Mouse (Mus musculus): ENCODE measurements around the gene Tmem232.
"Not testable (repeated sequence)": the region's sequence is repeated elsewhere in the genome, so short reads cannot be mapped to it uniquely, and the experiment has no call there.

Gene Tmem232

GRCm38 (mm10) chr17:65557212-65557611, 16.6 kb upstream of the Tmem232 start:
- DNase-seq (ENCODE audit: low read depth, low spot score), result no peak
- H3K27me3 ChIP-seq (ENCODE audit: control insufficient read depth, insufficient read depth, low read length, poor library complexity, severe bottlenecking), result no peaks in the 10 kb centered on the region
- no peaks in the 10 kb centered on the region for H3K36me3 ChIP-seq (ENCODE audit: control insufficient read depth, insufficient read depth, low read length, poor library complexity, severe bottlenecking)

- no peaks in the 10 kb centered on the region for H3K36me3 ChIP-seq (ENCODE audit: control insufficient read depth, insufficient read depth, low read length, poor library complexity, severe bottlenecking)
- H3K27me3 ChIP-seq (ENCODE audit: control insufficient read depth, insufficient read depth, low read length, poor library complexity, severe bottlenecking), result no peaks in the 10 kb centered on the region
- no peak for DNase-seq (ENCODE audit: low read depth, low spot score)
Observed at GRCm38 (mm10) chr17:65556798-65557197, 16.2 kb upstream of the Tmem232 start.

GRCm38 (mm10) chr17:65552426-65552997, 11.9 kb upstream of the Tmem232 start:
- H3K36me3 ChIP-seq (ENCODE audit: control insufficient read depth, insufficient read depth, low read length, poor library complexity, severe bottlenecking), result no peaks in the 10 kb centered on the region
- no peaks in the 10 kb centered on the region for H3K27me3 ChIP-seq (ENCODE audit: control insufficient read depth, insufficient read depth, low read length, poor library complexity, severe bottlenecking)
- DNase-seq (ENCODE audit: low read depth, low spot score), result no peak

DNA sequence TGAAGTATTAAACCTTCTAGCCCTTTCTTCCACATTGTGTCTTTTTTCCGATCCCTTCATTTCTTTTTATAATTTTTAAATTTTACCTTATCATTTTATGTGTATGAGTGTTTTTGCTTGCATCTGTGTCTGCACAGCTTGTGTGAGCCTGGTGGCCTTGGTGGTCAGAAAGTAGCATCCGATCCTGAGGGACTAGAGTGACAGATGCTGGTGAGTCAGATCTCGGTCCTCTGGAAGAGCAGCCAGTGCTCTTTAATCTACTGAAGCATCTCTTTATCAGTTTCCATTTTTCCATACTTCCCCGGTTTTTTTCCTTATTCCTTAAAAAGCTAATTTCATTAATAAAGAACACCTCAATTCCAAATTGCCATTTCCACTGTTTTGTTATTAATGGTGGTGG, 9.8 kb upstream of the Tmem232 start:
- no peak for DNase-seq (ENCODE audit: low read depth, low spot score)
- no peaks in the 10 kb centered on the region for H3K36me3 ChIP-seq (ENCODE audit: control insufficient read depth, insufficient read depth, low read length, poor library complexity, severe bottlenecking)
- H3K27me3 ChIP-seq (ENCODE audit: control insufficient read depth, insufficient read depth, low read length, poor library complexity, severe bottlenecking), result no peaks in the 10 kb centered on the region

DNA sequence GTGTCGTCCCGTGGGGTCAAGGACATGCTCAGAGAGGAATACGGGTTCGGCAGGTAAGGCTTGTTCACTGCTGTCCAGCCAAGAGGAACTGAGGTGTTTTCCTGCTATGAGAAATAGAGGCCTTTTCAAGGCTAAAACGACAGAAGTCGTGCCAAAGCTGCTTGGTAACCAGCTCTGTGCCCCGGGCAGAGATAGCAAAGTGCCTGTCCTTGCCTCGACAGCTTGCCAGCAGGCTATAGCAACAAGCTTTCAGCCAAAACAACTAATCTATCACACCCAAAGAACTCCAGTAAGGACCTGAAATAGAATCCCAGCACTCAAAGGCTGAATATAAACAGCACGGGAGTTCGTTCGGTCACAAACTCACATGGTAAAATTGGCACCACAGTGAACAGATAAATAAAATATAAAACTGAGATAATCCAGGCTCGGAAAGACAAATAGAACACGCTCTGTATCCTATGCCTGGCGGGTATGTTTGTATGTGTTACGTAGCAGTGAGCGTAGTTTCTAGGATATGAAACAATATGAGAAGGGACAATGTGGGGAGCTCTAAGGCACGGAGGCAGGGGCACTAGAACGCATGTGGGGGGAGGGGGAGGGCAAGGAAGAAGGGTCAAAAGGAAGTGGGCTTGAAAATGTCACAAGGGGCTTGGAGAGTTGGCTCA, 8.2 kb upstream of the Tmem232 start:
- no peak for DNase-seq (ENCODE audit: low read depth, low spot score)
- no peaks in the 10 kb centered on the region for H3K36me3 ChIP-seq (ENCODE audit: control insufficient read depth, insufficient read depth, low read length, poor library complexity, severe bottlenecking)
- no peaks in the 10 kb centered on the region for H3K27me3 ChIP-seq (ENCODE audit: control insufficient read depth, insufficient read depth, low read length, poor library complexity, severe bottlenecking)

GRCm38 (mm10) chr17:65546221-65546620, 5.6 kb upstream of the Tmem232 start:
- H3K36me3 ChIP-seq (ENCODE audit: control insufficient read depth, insufficient read depth, low read length, poor library complexity, severe bottlenecking), result not testable (repeated sequence)

DNA sequence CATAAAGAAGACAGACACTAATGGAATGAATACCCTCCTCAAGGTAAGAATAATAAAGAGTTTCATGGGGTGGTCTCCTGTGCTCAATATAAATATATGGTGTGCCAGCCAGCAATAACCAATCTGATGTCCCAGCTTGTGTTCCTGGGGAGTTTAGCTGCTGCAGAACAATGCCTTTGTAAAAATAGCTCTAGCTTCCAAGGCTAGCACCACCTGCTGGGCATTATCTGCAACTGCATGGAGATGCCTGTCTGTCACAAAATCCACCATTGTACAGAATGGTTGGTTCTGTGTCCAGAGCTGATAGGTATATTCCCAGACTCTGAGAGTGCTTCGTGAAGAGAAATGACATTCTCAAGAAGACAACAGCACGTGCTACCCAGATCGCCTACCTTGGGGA, 4.4 kb downstream of the Tmem232 start:
- H3K27me3 ChIP-seq (ENCODE audit: control insufficient read depth, insufficient read depth, low read length, poor library complexity, severe bottlenecking), result no peaks in the 10 kb centered on the region
- H3K36me3 ChIP-seq (ENCODE audit: control insufficient read depth, insufficient read depth, low read length, poor library complexity, severe bottlenecking), result no peaks in the 10 kb centered on the region
- peak; percentile 52 for DNase-seq (ENCODE audit: low read depth, low spot score)

More at GRCm38 (mm10) chr17:65546221-65546620, 5.6 kb upstream of the Tmem232 start:
- DNase-seq (ENCODE audit: low read depth, low spot score); H3K27me3 ChIP-seq (ENCODE audit: control insufficient read depth, insufficient read depth, low read length, poor library complexity, severe bottlenecking): not testable (repeated sequence)

DNA sequence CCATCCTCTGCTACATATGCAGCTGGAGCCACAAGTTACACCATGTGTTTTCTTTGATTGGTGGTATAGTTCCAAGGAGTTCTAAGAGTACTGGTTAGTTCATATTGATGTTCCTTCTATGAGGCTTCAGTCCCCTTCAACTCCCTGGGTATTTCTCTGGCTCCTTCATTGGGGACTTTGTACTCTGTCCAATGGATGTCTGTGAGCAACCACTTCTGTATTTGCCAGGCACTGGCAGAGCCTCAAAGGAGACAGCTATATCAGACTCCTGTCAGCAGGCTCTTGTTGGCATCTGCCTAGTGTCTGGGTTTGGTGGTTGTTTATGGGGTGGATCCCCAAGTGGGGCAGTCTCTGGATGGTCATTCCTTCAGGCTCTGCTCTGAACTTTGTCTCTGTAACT, 8.2 kb downstream of the Tmem232 start:
- not testable (repeated sequence) for DNase-seq (ENCODE audit: low read depth, low spot score); H3K36me3 ChIP-seq (ENCODE audit: control insufficient read depth, insufficient read depth, low read length, poor library complexity, severe bottlenecking); H3K27me3 ChIP-seq (ENCODE audit: control insufficient read depth, insufficient read depth, low read length, poor library complexity, severe bottlenecking)

- no peak for DNase-seq (ENCODE audit: low read depth, low spot score)
- no peaks in the 10 kb centered on the region for H3K36me3 ChIP-seq (ENCODE audit: control insufficient read depth, insufficient read depth, low read length, poor library complexity, severe bottlenecking)
- no peaks in the 10 kb centered on the region for H3K27me3 ChIP-seq (ENCODE audit: control insufficient read depth, insufficient read depth, low read length, poor library complexity, severe bottlenecking)
Observed at GRCm38 (mm10) chr17:65527529-65527928, 13.1 kb downstream of the Tmem232 start.

GRCm38 (mm10) chr17:65513517-65513916, 27.1 kb downstream of the Tmem232 start:
- no peak for DNase-seq (ENCODE audit: low read depth, low spot score)
- Histone ChIP-seq H3K36me3 (ENCODE audit: control insufficient read depth, insufficient read depth, low read length, poor library complexity, severe bottlenecking) (no peaks in the 10 kb centered on the region), H3K27me3 (ENCODE audit: control insufficient read depth, insufficient read depth, low read length, poor library complexity, severe bottlenecking) (no peaks in the 10 kb centered on the region)

DNA sequence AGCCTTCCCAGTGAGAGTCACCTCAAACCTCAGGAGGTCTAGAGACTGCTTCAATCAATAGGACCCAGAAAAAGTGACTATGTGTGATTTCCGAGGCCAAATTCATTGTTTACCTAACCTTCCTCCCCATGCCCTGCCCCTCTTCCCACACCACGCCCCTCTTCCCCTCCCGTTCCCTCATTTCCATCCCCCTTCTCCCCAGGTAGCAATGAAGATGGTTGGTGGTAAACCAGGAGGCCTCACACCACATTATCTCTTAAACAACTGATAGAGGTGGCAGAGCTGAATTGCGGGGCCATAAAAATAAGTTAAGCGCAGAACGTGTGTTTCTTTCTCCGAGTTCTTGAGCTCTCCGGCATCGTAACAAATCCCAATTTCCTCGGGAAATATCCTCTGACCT, 55.9 kb downstream of the Tmem232 start:
- Histone ChIP-seq H3K36me3 (ENCODE audit: control insufficient read depth, insufficient read depth, low read length, poor library complexity, severe bottlenecking) (no peaks in the 10 kb centered on the region), H3K27me3 (ENCODE audit: control insufficient read depth, insufficient read depth, low read length, poor library complexity, severe bottlenecking) (no peaks in the 10 kb centered on the region)
- no peak for DNase-seq (ENCODE audit: low read depth, low spot score)

- no peak for DNase-seq (ENCODE audit: low read depth, low spot score)
- no peaks in the 10 kb centered on the region for H3K36me3 ChIP-seq (ENCODE audit: control insufficient read depth, insufficient read depth, low read length, poor library complexity, severe bottlenecking)
- no peaks in the 10 kb centered on the region for H3K27me3 ChIP-seq (ENCODE audit: control insufficient read depth, insufficient read depth, low read length, poor library complexity, severe bottlenecking)
Observed at GRCm38 (mm10) chr17:65476747-65477146, 63.8 kb downstream of the Tmem232 start.

- no peak for DNase-seq (ENCODE audit: low read depth, low spot score)
- no peaks in the 10 kb centered on the region for H3K27me3 ChIP-seq (ENCODE audit: control insufficient read depth, insufficient read depth, low read length, poor library complexity, severe bottlenecking)
- H3K36me3 ChIP-seq (ENCODE audit: control insufficient read depth, insufficient read depth, low read length, poor library complexity, severe bottlenecking), result no peaks in the 10 kb centered on the region
Observed at GRCm38 (mm10) chr17:65450818-65451217, 89.8 kb downstream of the Tmem232 start.

DNA sequence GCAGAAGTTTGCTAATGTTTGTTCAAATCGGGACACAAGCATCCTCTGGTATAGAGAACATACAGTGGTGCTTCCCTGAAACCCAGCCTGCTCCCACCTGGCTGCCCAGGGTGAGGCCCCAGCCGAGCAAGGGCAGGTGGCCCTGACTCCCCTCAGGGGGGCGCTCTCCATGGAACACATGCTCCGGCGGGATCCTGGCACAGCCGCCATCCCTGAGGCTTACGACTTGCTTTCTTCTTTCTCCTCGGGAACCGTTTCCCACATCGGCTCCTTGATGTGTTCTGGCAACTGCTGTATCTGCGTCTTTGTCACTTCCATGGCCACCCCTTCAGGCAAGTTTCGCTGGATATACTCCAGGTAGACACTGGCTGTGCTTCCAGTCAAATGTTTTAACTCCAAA, 102.7 kb downstream of the Tmem232 start:
- H3K36me3 ChIP-seq (ENCODE audit: control insufficient read depth, insufficient read depth, low read length, poor library complexity, severe bottlenecking); H3K27me3 ChIP-seq (ENCODE audit: control insufficient read depth, insufficient read depth, low read length, poor library complexity, severe bottlenecking); DNase-seq (ENCODE audit: low read depth, low spot score): not testable (repeated sequence)

- Histone ChIP-seq H3K36me3 (ENCODE audit: control insufficient read depth, insufficient read depth, low read length, poor library complexity, severe bottlenecking) (no peaks in the 10 kb centered on the region), H3K27me3 (ENCODE audit: control insufficient read depth, insufficient read depth, low read length, poor library complexity, severe bottlenecking) (no peaks in the 10 kb centered on the region)
- no peak for DNase-seq (ENCODE audit: low read depth, low spot score)
Observed at GRCm38 (mm10) chr17:65419124-65419523, 121.5 kb downstream of the Tmem232 start.

- DNase-seq (ENCODE audit: low read depth, low spot score), result no peak
- Histone ChIP-seq H3K27me3 (ENCODE audit: control insufficient read depth, insufficient read depth, low read length, poor library complexity, severe bottlenecking) (no peaks in the 10 kb centered on the region), H3K36me3 (ENCODE audit: control insufficient read depth, insufficient read depth, low read length, poor library complexity, severe bottlenecking) (no peaks in the 10 kb centered on the region)
Observed at GRCm38 (mm10) chr17:65405309-65405708, 135.3 kb downstream of the Tmem232 start.
